Mouse (Mus musculus): ENCODE data around the gene Krba1. TPM values are rescaled to one million over a fixed set of nuclear protein-coding genes. Genes with fewer than 3 reads are reported as not detected.

The Krba1 gene
- total RNA-seq, 2 experiments from 2014 or later = 4.8 to 9.1 TPM

DNA sequence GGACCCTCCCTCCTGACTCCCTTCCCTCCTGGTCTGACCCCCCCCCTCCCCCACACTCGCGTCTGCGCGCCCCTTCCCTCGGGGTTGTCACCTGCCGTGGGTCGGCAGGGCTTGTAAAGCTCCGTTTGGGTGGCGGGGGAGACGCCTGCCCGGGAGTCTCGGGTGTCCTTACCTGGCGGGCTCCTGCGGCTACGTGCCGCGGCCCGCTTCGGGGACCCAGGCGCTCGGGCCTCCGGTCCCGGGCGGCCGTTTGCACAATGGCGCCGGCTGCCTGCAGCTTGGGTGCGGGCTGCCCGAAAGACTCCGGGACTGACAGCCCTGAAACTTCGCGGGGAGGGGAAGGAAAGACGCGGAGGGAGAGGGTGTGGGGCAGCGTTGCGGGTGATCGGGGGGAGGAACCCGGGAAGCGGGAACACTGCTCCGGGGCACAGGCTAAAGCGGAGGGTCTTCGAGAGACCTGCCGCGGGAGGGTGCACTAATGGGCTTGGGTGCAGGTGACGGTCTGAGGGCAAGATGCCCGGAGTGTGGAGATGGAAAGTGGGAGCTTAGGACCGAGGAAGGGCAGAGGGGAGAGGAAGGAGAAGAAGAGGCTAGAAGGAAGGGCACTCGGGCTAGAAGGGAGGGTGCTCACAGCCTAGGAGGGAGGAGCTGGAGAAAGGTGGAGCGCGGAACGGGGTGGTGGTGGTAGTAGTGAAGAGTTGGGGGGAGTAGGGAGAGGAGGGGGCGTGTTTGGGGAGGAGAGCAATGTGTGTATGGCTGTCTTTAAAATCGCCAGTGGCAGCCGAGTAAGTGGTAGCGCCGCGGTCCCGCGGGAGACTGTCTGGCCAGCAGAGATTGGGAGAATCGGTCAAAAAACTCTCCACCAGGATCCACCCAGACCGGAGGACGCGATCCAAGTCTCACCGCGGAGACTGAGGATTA lies 50.1 kb downstream of the Krba1 start, which contains the start of gene Zfp467:
TSS of gene Zfp467 (minus strand) at position 645 of the 921 bp plus-strand sequence.
- 0 out of 2 replicates have a peak, but pooled peaks have one; percentile 45 for ATAC-seq (replicated peaks; ENCODE audit: low FRiP score, low TSS enrichment, poor library complexity, severe bottlenecking)

DNA sequence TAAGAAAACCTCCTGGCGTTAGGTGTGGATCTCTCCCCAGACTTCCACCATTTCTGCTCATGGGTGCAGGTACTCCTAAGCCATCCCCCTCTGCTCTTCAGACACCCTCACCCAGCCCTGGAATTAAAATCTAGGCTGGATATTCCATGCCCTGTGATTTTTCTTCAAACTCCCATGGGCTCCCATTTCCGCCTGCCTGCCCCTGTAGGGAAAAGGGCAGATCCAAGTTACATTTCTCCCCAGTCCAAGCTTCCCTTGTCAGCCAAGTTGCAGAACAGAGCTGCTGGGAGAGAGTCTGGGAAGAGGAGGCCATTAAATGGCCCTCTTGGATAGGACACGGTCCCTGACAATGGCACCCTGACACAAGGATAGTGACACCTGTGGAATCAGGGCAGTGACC lies 50.9 kb downstream of the Krba1 start:
- no peak for ATAC-seq (replicated peaks; ENCODE audit: low FRiP score, low TSS enrichment, poor library complexity, severe bottlenecking)

DNA sequence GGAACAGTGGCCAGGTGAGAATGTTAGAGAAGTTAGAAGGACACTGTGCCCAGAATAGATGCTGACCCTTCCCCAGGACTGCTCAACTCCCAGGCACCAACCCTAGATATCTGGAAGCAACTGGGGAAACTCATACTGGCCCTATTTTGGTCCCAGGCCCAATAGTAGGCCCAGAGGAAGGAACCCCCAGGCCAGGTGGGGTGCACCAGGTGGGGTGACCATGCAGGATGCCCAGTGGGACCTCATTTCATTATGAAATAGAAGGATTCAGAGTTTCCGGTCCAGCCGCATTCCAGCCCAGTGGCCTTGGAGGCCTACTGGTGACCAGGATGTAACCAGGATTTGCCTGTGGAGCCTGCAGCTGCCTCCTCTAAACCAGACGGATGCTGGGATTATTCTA lies 51.5 kb downstream of the Krba1 start:
- ATAC-seq (replicated peaks; ENCODE audit: low FRiP score, low TSS enrichment, poor library complexity, severe bottlenecking) = no peak

DNA sequence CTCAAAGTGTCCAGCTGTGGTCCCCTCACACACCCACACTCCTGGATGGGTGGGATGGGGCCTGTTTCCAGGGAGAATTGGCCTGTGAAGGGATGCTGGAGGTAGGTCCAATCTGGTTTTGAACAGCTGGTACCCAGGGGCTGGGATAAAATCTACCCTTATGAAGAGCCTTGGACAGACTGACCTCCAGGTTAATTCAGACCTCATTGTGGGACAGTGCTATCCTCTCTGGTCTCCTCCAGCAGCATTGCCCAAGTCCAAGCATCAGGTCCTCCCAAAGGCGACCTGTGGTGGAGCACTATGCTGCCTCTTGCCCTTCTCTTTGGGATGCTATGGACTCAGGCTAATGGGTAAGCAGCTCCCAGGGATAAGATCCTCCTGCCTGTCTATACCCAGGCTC lies 52.5 kb downstream of the Krba1 start, which contains the start of gene Sspo:
TSS of gene Sspo (plus strand) at position 301 of the 400 bp plus-strand sequence.
- ATAC-seq (replicated peaks; ENCODE audit: low FRiP score, low TSS enrichment, poor library complexity, severe bottlenecking) = no peak

DNA sequence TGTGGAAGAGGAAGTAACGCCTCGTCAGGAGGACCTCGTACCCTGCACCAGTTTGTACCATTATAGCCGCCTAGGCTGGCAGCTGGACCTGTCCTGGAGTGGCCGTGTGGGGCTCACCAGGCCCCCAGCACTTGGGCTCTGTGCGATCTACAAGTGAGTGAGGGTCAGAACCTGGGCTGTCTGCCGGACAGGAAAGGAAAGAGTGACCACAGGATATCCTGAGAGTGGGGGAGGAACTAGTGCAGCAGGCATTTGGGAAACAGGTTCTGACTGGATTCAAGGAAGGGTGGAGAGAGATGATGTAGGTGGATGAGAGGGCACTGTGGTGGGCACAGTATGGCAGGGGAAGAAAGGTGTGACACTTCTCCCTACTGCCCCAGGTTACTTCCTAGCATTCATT lies 53.1 kb downstream of the Krba1 start:
- no peak for ATAC-seq (replicated peaks; ENCODE audit: low FRiP score, low TSS enrichment, poor library complexity, severe bottlenecking)

DNA sequence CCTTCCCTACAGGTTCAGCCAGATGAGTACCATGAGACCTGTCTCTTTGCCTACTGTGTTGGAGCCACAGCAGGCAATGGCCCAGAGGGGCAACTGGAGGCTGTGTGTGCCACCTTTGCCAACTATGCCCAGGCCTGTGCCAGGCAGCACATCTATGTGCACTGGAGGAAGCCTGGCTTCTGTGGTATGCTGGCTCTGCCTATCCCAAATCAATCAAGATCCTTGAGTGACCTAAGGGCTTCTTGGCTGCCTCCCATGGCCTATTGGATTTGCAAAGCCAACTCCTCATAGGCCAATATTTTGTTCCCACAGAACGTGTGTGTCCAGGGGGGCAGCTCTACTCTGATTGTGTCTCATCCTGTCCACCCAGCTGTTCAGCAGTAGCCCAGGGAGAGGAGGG lies 56.8 kb downstream of the Krba1 start:
- ATAC-seq (replicated peaks; ENCODE audit: low FRiP score, low TSS enrichment, poor library complexity, severe bottlenecking) = no peak

DNA sequence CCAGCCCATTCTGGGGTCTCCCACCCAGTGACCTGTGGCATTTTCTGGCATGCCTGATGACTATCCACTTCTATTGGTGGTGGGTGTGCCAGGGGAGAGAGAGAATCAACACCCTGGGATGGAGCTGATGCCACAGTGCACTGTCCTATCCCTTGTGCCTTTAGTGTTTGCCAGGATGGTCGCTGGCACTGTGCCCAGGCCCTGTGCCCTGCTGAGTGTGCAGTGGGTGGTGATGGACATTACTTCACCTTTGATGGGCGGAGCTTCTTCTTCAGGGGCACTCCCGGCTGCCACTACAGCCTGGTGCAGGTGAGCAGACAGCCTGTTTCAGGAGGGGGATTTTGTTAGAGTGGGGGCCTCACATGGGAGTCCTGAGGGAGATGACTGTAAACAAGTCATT lies 57.4 kb downstream of the Krba1 start:
- no peak for ATAC-seq (replicated peaks; ENCODE audit: low FRiP score, low TSS enrichment, poor library complexity, severe bottlenecking)

DNA sequence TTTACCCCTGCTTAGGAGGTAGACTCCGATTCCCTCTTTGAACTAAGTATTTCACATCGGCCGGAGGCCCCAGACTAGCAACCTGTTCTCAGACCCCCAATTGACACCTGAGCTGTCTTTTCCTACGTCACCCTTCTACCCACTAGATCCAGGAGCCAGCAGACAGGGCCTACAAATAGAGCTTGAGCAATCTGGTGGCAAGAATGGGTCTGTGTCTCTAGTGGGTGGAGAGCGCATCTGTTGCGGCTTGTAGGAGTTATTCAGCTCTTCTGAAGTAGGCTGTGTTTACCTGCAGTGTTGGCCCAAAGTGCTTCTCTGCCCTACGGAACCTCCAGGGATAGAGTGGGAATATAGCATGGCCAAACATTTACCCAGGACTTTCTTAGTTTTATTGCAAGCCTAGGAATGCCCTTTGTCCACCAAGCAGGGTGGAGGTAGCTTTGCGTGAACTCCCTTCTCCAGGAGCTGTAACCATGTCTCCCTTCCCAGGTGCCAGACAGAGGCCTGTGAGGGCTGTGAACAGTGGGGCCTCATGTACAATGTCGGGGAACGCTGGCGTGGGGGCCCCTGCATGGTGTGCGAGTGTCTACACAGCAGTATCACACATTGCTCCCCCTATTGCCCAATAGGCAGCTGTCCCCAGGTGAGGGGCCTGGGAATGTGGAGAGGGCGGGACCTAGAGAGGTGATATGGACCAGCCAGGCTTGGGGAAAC lies 69.7 kb downstream of the Krba1 start:
- ATAC-seq (replicated peaks; ENCODE audit: low FRiP score, low TSS enrichment, poor library complexity, severe bottlenecking) = no peak

DNA sequence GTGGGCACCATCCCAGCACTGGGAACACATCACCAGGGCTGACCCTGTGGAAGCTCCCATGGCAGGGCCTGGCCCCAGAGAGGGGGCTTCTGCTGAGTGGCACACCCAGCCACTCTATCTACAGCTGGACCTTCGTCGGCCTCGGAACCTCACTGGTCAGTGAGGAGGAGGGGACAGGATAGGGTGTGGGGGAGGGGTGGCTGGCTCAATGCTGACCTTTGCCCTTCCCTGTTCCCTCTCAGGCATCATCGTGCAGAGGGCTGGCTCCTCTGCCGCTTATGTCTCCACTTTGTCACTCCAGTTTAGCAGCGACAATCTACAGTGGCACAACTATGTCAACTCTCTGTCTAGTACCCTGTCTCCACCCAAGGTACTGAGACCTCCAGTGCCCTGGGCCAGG lies 71.3 kb downstream of the Krba1 start:
- ATAC-seq (replicated peaks; ENCODE audit: low FRiP score, low TSS enrichment, poor library complexity, severe bottlenecking) = no peak

DNA sequence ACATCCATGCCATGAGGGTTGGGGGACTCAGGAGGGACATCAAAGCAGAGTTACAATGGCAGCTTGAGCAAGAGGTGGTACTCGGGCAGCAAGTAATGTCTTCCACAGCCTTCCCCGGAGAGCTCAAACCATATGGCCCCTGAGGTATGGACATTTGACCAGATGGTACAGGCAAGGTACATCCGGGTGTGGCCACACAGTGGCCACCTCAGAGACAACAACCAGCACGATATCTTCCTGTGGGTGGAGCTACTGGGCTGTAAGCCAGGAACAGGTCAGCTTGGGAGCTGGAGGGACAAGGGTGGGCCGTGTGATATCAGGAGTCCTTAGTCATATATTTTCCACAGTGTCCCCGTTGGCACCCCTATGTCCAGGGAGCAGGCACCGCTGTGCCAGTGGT lies 72.1 kb downstream of the Krba1 start:
- ATAC-seq (replicated peaks; ENCODE audit: low FRiP score, low TSS enrichment, poor library complexity, severe bottlenecking) = no peak

Other genes starting within 250 kb of the Krba1 start
- gene Zfp467, start 50.2 kb downstream of the Krba1 start, total RNA-seq (2014; fragmentation: Nextera tagmentation) = 0.33 and 0.67 TPM in 2 replicates
- gene Zfp467, start 50.2 kb downstream of the Krba1 start, total RNA-seq (2017) = 0.33 TPM in 1 of 2 replicates, not detected in the other
- gene Sspo, start 52.6 kb downstream of the Krba1 start, total RNA-seq (2014; fragmentation: Nextera tagmentation) = not detected in 2 replicates
- not detected in 2 replicates for gene Sspo, start 52.6 kb downstream of the Krba1 start, total RNA-seq (2017)
- not detected in 2 replicates for gene Atp6v0e2, start 142.0 kb downstream of the Krba1 start, total RNA-seq (2014; fragmentation: Nextera tagmentation)
- not detected in 2 replicates for gene Atp6v0e2, start 142.0 kb downstream of the Krba1 start, total RNA-seq (2017)
- gene Lrrc61, start 159.2 kb downstream of the Krba1 start, total RNA-seq (2014; fragmentation: Nextera tagmentation) = 8.7 and 17.0 TPM in 2 replicates
- 1.8 and 3.3 TPM in 2 replicates for gene Lrrc61, start 159.2 kb downstream of the Krba1 start, total RNA-seq (2017)
- gene Rarres2, start 177.2 kb downstream of the Krba1 start, total RNA-seq (2014; fragmentation: Nextera tagmentation) = not detected in 2 replicates
- gene Rarres2, start 177.2 kb downstream of the Krba1 start, total RNA-seq (2017) = 0.05 TPM in 1 of 2 replicates, not detected in the other
- not detected in 2 replicates for gene Gm45021, start 194.0 kb downstream of the Krba1 start, total RNA-seq (2014; fragmentation: Nextera tagmentation)
- gene Gm45021, start 194.0 kb downstream of the Krba1 start, total RNA-seq (2017) = not detected in 2 replicates
- 9.7 and 17.1 TPM in 2 replicates for gene Repin1, start 198.3 kb downstream of the Krba1 start, total RNA-seq (2014; fragmentation: Nextera tagmentation)
- gene Repin1, start 198.3 kb downstream of the Krba1 start, total RNA-seq (2017) = 9.8 and 14.7 TPM in 2 replicates
- not detected in 2 replicates for gene Gm44965, start 198.4 kb downstream of the Krba1 start, total RNA-seq (2014; fragmentation: Nextera tagmentation)
- not detected in 2 replicates for gene Gm44965, start 198.4 kb downstream of the Krba1 start, total RNA-seq (2017)
- 1.7 and 1.9 TPM in 2 replicates for gene Zfp775, start 206.5 kb downstream of the Krba1 start, total RNA-seq (2014; fragmentation: Nextera tagmentation)
- gene Zfp775, start 206.5 kb downstream of the Krba1 start, total RNA-seq (2017) = 2.0 and 3.0 TPM in 2 replicates
- 1.9 and 4.2 TPM in 2 replicates for gene AI854703, start 231.2 kb downstream of the Krba1 start, total RNA-seq (2014; fragmentation: Nextera tagmentation)
- 1.4 and 3.0 TPM in 2 replicates for gene AI854703, start 231.2 kb downstream of the Krba1 start, total RNA-seq (2017)